Mouse (Mus musculus): Measurements from ENCODE around the gene Kif18b.

Gene Kif18b

DNA sequence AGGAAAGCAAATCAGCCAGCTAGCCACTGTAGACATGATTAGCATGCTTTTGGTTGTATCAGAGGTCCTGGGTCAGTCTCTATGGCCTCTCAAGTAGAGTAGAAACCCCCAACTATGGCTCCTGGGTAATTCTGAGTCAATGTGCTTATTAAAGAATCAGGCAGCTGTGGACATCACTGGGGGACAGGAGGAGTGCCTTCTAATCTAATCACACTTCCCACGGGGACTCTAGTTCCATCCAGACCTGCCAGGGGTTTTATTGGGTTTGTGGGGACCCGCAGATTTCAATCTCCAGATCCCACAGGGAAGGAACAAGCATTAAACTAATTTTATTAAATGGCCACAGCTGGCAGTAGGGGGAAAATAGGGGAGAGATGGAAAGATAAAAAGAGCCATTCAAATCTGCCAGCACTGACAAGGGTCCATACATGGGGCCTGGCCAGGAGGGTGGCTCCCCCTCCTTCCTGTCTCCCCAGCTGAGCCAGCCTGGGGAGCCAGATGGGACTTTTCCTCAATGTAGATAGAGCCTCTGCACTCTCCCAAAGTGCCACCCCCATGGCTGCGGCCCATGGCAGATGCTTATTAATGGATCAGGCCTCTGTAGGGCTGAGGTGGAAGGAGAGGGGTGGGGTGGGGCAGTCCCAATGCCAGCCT lies 12.7 kb upstream of the Kif18b start:
- no peak for DNase-seq (ENCODE audit: low spot score)

DNA sequence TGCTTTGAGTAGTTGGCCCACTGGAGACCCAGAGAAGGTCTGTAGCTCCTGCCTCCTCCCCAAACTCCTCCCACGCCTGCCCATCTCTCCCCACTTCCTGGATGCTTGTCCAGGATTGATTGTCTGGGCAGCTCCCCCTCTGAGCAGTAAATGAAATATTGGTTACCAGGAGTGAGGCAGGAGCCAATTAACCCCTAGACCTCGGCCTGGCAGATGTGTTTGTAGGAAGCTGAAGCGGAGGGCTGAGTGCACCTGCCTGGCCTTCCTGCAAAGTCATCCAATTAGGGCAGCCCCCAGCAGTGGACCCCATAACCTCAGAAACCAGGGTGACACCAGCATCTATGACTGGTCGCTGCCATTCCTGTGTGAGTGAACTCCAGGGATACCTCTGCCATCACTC lies 11.3 kb upstream of the Kif18b start:
- no peak for DNase-seq (ENCODE audit: low spot score)

DNA sequence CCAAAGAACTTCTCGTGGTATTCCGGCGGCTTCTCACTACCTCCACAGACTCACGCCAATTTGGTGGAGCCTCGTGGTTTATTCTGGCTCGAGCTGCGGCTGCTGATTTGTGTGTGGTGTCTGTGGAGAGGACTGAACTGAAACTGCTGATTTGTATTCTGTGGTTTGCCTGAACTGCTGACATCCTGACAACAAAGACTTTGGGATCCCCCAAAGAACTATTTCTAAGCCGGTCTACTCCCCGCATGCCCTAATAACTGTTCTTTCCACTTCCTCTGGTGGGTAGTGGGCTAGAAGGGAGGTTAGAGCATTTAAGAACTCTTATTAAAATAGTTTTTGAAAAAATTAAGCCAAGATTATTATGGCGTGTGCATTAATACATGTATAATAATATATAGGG lies 5.7 kb upstream of the Kif18b start:
- no peak for DNase-seq (ENCODE audit: low spot score)

GRCm38 (mm10) chr11:102925351-102925717 lies 410 bp upstream of the Kif18b start:
- DNase-seq (ENCODE audit: low spot score), result peak; percentile 71

GRCm38 (mm10) chr11:102921491-102921890 lies 3.4 kb downstream of the Kif18b start:
- no peak for DNase-seq (ENCODE audit: low spot score)

- no peak for DNase-seq (ENCODE audit: low spot score)
Measured at GRCm38 (mm10) chr11:102918077-102918476, 6.8 kb downstream of the Kif18b start.

DNA sequence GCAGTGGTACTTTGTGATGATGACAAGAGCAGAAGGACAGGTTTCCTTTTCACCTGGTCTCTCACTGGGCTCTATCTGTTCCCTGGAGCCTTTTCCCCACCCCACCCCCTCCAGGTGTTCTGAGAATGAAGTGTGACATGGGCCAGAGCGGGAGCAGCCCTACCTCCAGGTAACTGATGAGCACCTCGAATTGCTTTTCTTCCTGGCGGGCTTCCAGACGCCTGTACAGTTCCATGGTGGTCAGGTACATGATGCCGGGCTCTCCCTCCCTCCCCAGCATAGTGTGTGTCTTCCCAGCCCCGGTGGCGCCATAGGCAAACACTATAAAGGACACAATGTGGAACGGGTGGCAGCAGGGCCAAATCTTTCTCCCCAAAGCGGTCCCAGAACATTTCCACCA lies 9.5 kb downstream of the Kif18b start:
- no peak for DNase-seq (ENCODE audit: low spot score)

GRCm38 (mm10) chr11:102911376-102911775 lies 13.5 kb downstream of the Kif18b start:
- no peak for DNase-seq (ENCODE audit: low spot score)

DNA sequence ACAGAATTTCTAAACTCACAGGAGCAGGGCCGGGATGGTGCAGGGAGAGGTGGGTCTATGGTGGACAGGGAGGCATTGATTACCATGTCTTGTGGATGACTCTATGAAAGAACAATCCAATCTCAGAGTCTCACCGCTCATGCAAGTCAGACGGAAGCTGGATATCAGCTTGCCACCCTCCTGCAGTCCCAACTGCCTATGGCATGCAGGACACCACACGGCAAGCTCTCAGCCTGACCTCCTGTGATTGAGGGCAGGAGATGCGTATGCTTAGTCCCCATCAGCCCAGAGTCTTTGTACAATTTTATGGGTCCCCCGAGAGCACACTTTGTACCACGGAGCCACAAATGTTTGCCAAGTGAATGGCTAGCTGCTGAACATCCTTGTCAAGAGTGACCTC lies 21.3 kb downstream of the Kif18b start:
- no peak for DNase-seq (ENCODE audit: low spot score)

DNA sequence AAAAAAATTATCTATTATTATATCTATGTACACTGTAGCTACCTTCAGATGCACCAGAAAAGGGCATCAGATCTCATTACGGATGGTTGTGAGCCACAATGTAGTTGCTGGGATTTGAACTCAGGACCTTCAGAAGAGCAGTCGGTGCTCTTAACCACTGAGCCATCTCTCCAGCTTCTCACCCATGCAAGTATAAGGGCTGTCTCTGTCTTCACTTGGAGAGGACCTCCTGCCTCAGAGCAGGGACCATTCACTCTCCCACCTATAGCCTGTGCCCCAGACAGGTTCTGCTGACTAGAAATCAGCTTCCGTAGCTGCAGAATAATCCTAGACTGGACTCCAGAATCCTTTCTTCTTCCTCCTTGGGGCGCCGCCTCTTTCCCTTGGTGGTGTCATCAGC lies 22.8 kb downstream of the Kif18b start:
- DNase-seq (ENCODE audit: low spot score), result no peak

- DNase-seq (ENCODE audit: low spot score), result no peak
Measured at GRCm38 (mm10) chr11:102901199-102901598, 23.7 kb downstream of the Kif18b start.

- DNase-seq (ENCODE audit: low spot score), result peak; percentile 24
Measured at GRCm38 (mm10) chr11:102900763-102901162, 24.2 kb downstream of the Kif18b start, which contains the start of gene Gfap. TSS of gene Gfap (minus strand) at chr11:102900912.

DNA sequence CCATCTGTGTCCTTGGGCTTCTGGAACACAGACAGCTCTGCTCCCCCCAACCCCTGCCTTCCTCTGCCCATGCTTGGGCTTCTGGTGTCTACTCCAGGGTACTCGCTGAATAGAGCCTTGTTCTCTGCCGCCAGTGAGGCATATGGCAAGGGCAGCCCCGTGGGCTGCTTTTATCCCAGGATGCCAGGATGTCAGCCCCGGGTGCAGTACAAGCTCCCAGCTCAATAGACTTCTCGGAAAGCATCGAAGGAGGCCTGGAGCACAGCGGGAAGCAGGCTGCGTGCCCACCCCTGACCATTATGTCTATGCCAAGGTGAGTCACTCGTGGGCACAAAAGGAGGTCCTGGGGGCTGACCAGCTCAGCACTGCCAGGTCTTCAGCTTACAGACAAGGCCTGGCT lies 26.5 kb downstream of the Kif18b start:
- DNase-seq (ENCODE audit: low spot score), result no peak

GRCm38 (mm10) chr11:102896641-102897040 lies 28.3 kb downstream of the Kif18b start:
- no peak for DNase-seq (ENCODE audit: low spot score)

DNA sequence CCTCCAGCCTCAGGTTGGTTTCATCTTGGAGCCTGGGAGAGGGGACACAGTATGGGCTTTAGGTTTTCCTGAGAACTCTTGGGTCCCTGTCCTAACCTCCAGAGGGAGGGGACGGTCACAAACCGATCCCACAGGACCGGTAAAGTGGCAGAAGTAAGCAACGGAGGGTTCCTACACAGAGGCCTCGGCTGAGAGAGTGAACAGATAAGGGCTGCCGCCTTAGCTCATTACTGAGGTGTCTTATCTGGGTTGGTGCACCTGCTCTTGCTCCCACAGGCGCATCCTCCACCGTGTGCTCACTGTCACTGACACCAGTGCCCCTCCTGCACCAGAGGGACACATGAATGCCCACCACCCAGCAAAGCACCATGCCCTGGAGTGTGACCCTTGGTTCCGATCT lies 29.1 kb downstream of the Kif18b start:
- DNase-seq (ENCODE audit: low spot score), result no peak

- DNase-seq (ENCODE audit: low spot score), result no peak
Measured at GRCm38 (mm10) chr11:102894716-102895115, 30.2 kb downstream of the Kif18b start.

- DNase-seq (ENCODE audit: low spot score), result peak; percentile 49
Measured at GRCm38 (mm10) chr11:102893015-102893651, 31.8 kb downstream of the Kif18b start.

DNA sequence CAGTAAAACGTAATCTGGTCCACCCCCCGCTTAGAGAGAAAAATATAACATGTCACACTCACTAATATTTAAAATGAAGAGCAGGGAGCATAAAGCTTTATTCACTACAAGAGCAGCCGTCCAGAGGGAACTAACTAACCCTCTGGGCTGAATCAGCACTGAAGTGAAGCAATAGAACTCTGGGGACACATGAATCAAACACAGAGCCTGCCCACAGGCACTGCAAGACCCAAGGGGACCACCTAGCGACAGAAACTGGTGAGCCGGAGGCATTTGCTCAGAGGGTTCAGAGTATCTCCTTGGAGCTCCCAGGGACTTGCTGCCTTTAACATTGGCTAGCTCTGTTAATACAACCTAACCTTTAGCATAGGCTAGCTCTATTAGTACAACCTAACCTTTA lies 34.8 kb downstream of the Kif18b start:
- DNase-seq (ENCODE audit: low spot score), result no peak

DNA sequence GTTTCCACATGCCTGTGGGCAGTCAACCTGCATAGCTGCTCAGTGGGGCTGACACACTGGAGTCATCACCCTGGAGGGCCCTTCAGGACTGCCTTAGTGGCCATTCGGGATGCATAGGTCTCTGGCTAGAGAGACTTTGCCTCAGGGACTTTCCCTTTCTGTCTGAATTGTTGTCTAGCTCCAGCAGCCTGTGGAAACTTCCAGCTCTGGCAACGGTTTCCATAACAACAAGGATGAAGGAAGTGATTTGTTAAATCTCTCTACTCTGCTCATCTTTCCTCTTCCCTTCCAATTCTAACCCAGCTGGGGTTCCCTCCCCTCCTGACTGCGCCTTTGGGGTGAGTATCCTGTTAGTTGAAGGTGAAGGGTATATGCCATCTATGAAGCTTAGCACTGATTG lies 36.8 kb downstream of the Kif18b start:
- DNase-seq (ENCODE audit: low spot score), result no peak

DNA sequence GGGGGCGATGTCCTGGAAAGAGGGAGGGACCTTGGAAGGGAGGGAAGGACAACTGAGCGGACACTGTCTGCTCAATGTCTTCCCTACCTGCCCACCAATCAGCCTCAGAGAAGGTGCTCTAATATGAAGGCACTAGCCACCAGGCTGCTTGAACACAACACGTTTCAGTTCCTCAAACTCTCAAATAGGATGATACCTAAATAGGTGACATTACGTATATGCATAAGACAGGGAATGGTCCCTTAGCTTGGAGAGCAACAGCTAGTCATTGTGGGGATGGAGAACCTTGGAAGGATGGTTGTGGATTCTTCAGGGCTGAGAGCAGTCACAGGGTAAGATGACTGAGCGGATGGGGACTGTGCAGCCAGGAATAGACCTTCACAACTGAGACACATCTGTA lies 37.5 kb downstream of the Kif18b start:
- DNase-seq (ENCODE audit: low spot score), result no peak

GRCm38 (mm10) chr11:102884616-102885219 lies 40.2 kb downstream of the Kif18b start, which contains the start of gene Fam187a:
TSS of gene Fam187a (plus strand) at chr11:102885169.
- DNase-seq (ENCODE audit: low spot score), result no peak

DNA sequence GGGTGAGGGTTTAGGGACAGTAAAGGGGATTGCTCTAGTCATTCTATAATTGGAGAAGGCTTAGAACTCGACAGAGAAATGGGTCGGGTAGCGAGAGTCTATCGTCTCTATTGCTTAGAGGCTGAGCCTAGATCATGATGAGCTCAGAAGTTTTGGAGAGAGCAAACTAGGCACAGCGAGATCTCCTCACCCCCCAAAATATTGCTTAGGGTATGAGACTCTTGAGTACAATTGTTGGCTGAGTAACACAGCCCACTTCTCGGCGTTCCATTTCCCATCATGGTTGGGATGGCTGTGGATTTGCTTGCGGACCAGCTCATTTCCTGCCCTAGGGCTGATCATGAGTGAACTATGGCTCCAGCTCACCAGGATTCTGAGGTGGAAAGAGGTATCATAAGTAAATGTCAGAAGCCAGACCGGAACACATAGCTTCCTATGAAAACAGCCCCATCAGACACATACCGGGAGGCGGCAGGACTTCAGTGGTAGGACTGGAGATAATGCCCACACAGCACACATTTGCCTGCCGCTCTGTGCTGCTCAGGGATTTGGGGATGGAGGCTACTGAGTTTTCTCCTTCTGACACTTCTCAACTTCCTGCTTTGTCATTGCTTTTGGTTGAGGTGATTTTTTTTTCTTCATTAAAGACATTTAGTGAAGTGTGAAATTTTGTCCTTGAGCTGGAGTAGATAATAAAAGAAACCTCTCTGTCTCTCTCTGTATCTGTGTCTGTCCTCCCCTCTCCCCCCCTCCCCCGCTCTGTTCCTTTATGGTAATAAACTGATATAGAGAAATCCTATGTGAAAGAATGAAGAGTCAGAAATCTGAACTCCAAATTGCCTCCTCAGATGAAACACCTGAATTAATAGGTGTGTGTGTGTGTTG lies 43.4 kb downstream of the Kif18b start:
- DNase-seq (ENCODE audit: low spot score), result peak; percentile 5
